Mouse (Mus musculus) neural tube, embryonic 15.5 days (tissue): ENCODE results near the gene Vmn1r77. TPM values are rescaled to one million over a fixed set of nuclear protein-coding genes. Genes with fewer than 3 reads are reported as not detected.
"Not testable (repeated sequence)": the region's sequence is repeated elsewhere in the genome, so short reads cannot be mapped to it uniquely, and the experiment has no call there.

Experiments used
- ATAC-seq: fragments of 200-750 bp; cut with Nextera tagmentation; 2 replicates; pipeline ENCODE4 v1.8.0; 2017; ENCODE audit warnings: mild to moderate bottlenecking, moderate TSS enrichment, moderate library complexity; ENCODE audit not compliant: low FRiP score
- H3K27ac ChIP-seq: fragments of 300-500 bp; sonication (generic); replicated peaks from 2 replicates; pipeline ENCODE4 v1.5.1; 2015; ENCODE audit warnings: mild to moderate bottlenecking, inconsistent platforms
- H3K27me3 ChIP-seq: fragments of 300-500 bp; sonication (generic); replicated peaks from 2 replicates; pipeline ENCODE4 v1.6.1; 2015; ENCODE audit warnings: inconsistent platforms
- H3K36me3 ChIP-seq: fragments of 300-500 bp; sonication (generic); 2 replicates; pipeline ENCODE4 v1.6.1; 2015; ENCODE audit warnings: inconsistent platforms
- H3K4me1 ChIP-seq: fragments of 300-500 bp; sonication (generic); 2 replicates; pipeline ENCODE4 v1.6.1; 2015; ENCODE audit warnings: inconsistent platforms
- H3K4me2 ChIP-seq: fragments of 300-500 bp; sonication (generic); 2 replicates; pipeline ENCODE4 v1.6.1; 2015; ENCODE audit warnings: inconsistent platforms, mild to moderate bottlenecking, moderate library complexity
- H3K4me3 ChIP-seq: fragments of 300-500 bp; sonication (generic); replicated peaks from 2 replicates; pipeline ENCODE4 v1.5.1; 2015; ENCODE audit warnings: mild to moderate bottlenecking, inconsistent platforms
- H3K9ac ChIP-seq: fragments of 300-500 bp; sonication (generic); replicated peaks from 2 replicates; pipeline ENCODE4 v1.6.1; 2015; ENCODE audit warnings: mild to moderate bottlenecking, inconsistent platforms
- H3K9me3 ChIP-seq: fragments of 300-500 bp; sonication (generic); replicated peaks from 2 replicates; pipeline ENCODE4 v1.6.1; 2016; ENCODE audit warnings: inconsistent platforms
- WGBS: fragments of 180-500 bp; shearing (Covaris S2); methylation state at CpG from one replicate; pipeline ENCODE4 v1.1.7; 2015; ENCODE audit warnings: mixed read lengths; 5-methylcytosine and 5-hydroxymethylcytosine counted together
- polyA plus RNA-seq: library from polyadenylated mRNA; unstranded; fragments of >200 nt; fragmentation: Nextera tagmentation; extraction: Ambion mirVana; gene quantifications from 2 replicates; pipeline ENCODE4 v1.2.1, GENCODE M21; 2015

Gene Vmn1r77
- not detected in 2 replicates for polyA plus RNA-seq

- not testable (repeated sequence) for H3K27ac ChIP-seq, H3K9ac ChIP-seq, H3K36me3 ChIP-seq, H3K9me3 ChIP-seq, H3K4me3 ChIP-seq, H3K27me3 ChIP-seq, H3K4me2 ChIP-seq, ATAC-seq, H3K4me1 ChIP-seq
Measured at GRCm38 (mm10) chr7:12036452-12036851, at the start of gene Vmn1r77. Vmn1r77 (plus strand) TSS chr7:12036752.

GRCm38 (mm10) chr7:12011491-12011890 lies 25.1 kb upstream of the Vmn1r77 start:
- 96% methylated on average over 5 of the region's 5 CpGs for WGBS
- H3K9me3 ChIP-seq, result peaks cover 54% of the 10 kb centered on the region
- not testable (repeated sequence) for H3K36me3 ChIP-seq, ATAC-seq, H3K4me2 ChIP-seq, H3K4me3 ChIP-seq, H3K27ac ChIP-seq, H3K4me1 ChIP-seq, H3K27me3 ChIP-seq, H3K9ac ChIP-seq

- H3K9ac ChIP-seq, H3K27ac ChIP-seq, H3K4me3 ChIP-seq, H3K4me1 ChIP-seq, ATAC-seq, H3K4me2 ChIP-seq, H3K36me3 ChIP-seq, H3K27me3 ChIP-seq: not testable (repeated sequence)
- H3K9me3 ChIP-seq, result peaks cover 62% of the 10 kb centered on the region
- 89% methylated on average over 3 of the region's 3 CpGs for WGBS
Measured at GRCm38 (mm10) chr7:12012392-12012791, 24.2 kb upstream of the Vmn1r77 start.

- ATAC-seq, result no peak
- H3K4me2 ChIP-seq, result no peak overlapping the region
- H3K4me1 ChIP-seq, result no peaks in the 10 kb centered on the region
- H3K27ac ChIP-seq, result no peak overlapping the region
- no peak overlapping the region for H3K4me3 ChIP-seq
- 86% methylated on average over 4 of the region's 4 CpGs for WGBS
- H3K27me3 ChIP-seq, result no peaks in the 10 kb centered on the region
- H3K36me3 ChIP-seq, result no peaks in the 10 kb centered on the region
- H3K9me3 ChIP-seq, result peaks cover 67% of the 10 kb centered on the region
- no peak overlapping the region for H3K9ac ChIP-seq
Measured at GRCm38 (mm10) chr7:12013106-12013505, 23.4 kb upstream of the Vmn1r77 start.

- not testable (repeated sequence) for H3K27me3 ChIP-seq, ATAC-seq, H3K36me3 ChIP-seq, H3K4me1 ChIP-seq, H3K9ac ChIP-seq, H3K27ac ChIP-seq, H3K4me3 ChIP-seq, H3K4me2 ChIP-seq
- 79% methylated on average over 2 of the region's 2 CpGs for WGBS
- peaks cover 55% of the 10 kb centered on the region for H3K9me3 ChIP-seq
Measured at GRCm38 (mm10) chr7:12017829-12018228, 18.7 kb upstream of the Vmn1r77 start.

- H3K36me3 ChIP-seq, result no peaks in the 10 kb centered on the region
- peaks cover 5% of the 10 kb centered on the region; the same call in 1 of the 2 replicates for H3K9me3 ChIP-seq
- no peak overlapping the region for H3K9ac ChIP-seq
- no peaks in the 10 kb centered on the region for H3K4me1 ChIP-seq
- no peak overlapping the region for H3K27ac ChIP-seq
- H3K4me3 ChIP-seq, result no peak overlapping the region
- no peak overlapping the region for H3K4me2 ChIP-seq
- H3K27me3 ChIP-seq, result no peaks in the 10 kb centered on the region
- ATAC-seq, result no peak
- 77% methylated on average over 2 of the region's 2 CpGs for WGBS
Measured at GRCm38 (mm10) chr7:12040664-12041063, 4.1 kb downstream of the Vmn1r77 start.

Other genes starting within 250 kb of the Vmn1r77 start
- not detected in 2 replicates for gene Vmn1r74, start 202.8 kb upstream of the Vmn1r77 start, polyA plus RNA-seq
- gene Vmn1r75, start 162.1 kb upstream of the Vmn1r77 start, polyA plus RNA-seq, result not detected in 2 replicates
- not detected in 2 replicates for gene Vmn1r76, start 98.5 kb upstream of the Vmn1r77 start, polyA plus RNA-seq
- gene Vmn1r78, start 113.5 kb downstream of the Vmn1r77 start, polyA plus RNA-seq, result not detected in 2 replicates
- not detected in 2 replicates for gene Vmn1r79, start 134.5 kb downstream of the Vmn1r77 start, polyA plus RNA-seq
- gene Vmn1r80, start 152.5 kb downstream of the Vmn1r77 start, polyA plus RNA-seq, result not detected in 2 replicates
- gene Vmn1r81, start 231.5 kb downstream of the Vmn1r77 start, polyA plus RNA-seq, result 0.01 TPM in 1 of 2 replicates, not detected in the other